Mouse (Mus musculus): ENCODE data around the gene Fcgbp. TPM values are rescaled to one million over a fixed set of nuclear protein-coding genes. Genes with fewer than 3 reads are reported as not detected.
A peak's percentile ranks its signal among the peaks of the same experiment; 100 is the strongest.

Fcgbp gene
- total and polyA plus RNA-seq, 2 experiments from 2014 or later: 0.91 to 1.7 TPM

- WGBS: 85% methylated on average over 6 of the region's 6 CpGs
- ATAC-seq: no peak
- Histone ChIP-seq H3K4me3 (ENCODE audit: low read length) (no peak overlapping the region), H3K9me3 (ENCODE audit: low read length) (no peaks in the 10 kb centered on the region), H3K9ac (replicated peaks; ENCODE audit: low read length) (no peak overlapping the region), H3K27me3 (ENCODE audit: insufficient read depth, low read length) (no peaks in the 10 kb centered on the region), H3K36me3 (ENCODE audit: insufficient read depth, low read length) (no peaks in the 10 kb centered on the region), H3K4me1 (ENCODE audit: insufficient read depth, low read length) (peaks cover 4% of the 10 kb centered on the region), H3K4me2 (ENCODE audit: low read depth, low read length) (no peak overlapping the region), H3K27ac (no peak overlapping the region)
- DNase-seq (ENCODE audit: low spot score): no peak
- TF ChIP-seq CTCF (IDR thresholded peaks at IDR 0.05; ENCODE audit: low read depth): no peak
Measured at GRCm38 (mm10) chr7:28165406-28165805, 94.4 kb downstream of the Fcgbp start.

GRCm38 (mm10) chr7:28168320-28169115 is 97.5 kb downstream of the Fcgbp start:
- peak overlapping the region; percentile 94 for H3K4me2 ChIP-seq (ENCODE audit: low read depth, low read length)
- H3K4me1 ChIP-seq (ENCODE audit: insufficient read depth, low read length): peaks cover 19% of the 10 kb centered on the region
- H3K27ac ChIP-seq: peak overlapping the region; percentile 78
- peak; percentile 88 for TF ChIP-seq CTCF (IDR thresholded peaks at IDR 0.05; ENCODE audit: low read depth)
- peak overlapping the region; percentile 69; the same call in 1 of the 2 replicates for H3K9ac ChIP-seq (replicated peaks; ENCODE audit: low read length)
- WGBS: 8% methylated on average over 9 of the region's 9 CpGs
- peak overlapping the region; percentile 82 for H3K4me3 ChIP-seq (ENCODE audit: low read length)
- DNase-seq (ENCODE audit: low spot score) (peak; percentile 88), ATAC-seq (peak; percentile 79)
- no peaks in the 10 kb centered on the region for H3K27me3 ChIP-seq (ENCODE audit: insufficient read depth, low read length)
- no peaks in the 10 kb centered on the region for H3K9me3 ChIP-seq (ENCODE audit: low read length)
- H3K36me3 ChIP-seq (ENCODE audit: insufficient read depth, low read length): no peaks in the 10 kb centered on the region

GRCm38 (mm10) chr7:28169489-28170422 is 98.7 kb downstream of the Fcgbp start, which contains the start of gene Fbl:
Gene Fbl (plus strand): TSS chr7:28169710.
- peak within 1 kb of the TSS; percentile 94 for H3K4me2 ChIP-seq (ENCODE audit: low read depth, low read length)
- DNase-seq (ENCODE audit: low spot score) (peak; percentile 98), ATAC-seq (peak; percentile 93)
- TF ChIP-seq CTCF (IDR thresholded peaks at IDR 0.05; ENCODE audit: low read depth): no peak
- peaks cover 19% of the 10 kb centered on the region for H3K4me1 ChIP-seq (ENCODE audit: insufficient read depth, low read length)
- under 1% methylated on average over 75 of the region's 80 CpGs for WGBS
- H3K9ac ChIP-seq (replicated peaks; ENCODE audit: low read length): peak within 1 kb of the TSS; percentile 69
- H3K27ac ChIP-seq: peak within 1 kb of the TSS; percentile 78
- H3K9me3 ChIP-seq (ENCODE audit: low read length): no peaks in the 10 kb centered on the region
- H3K36me3 ChIP-seq (ENCODE audit: insufficient read depth, low read length): no peaks in the 10 kb centered on the region
- no peaks in the 10 kb centered on the region for H3K27me3 ChIP-seq (ENCODE audit: insufficient read depth, low read length)
- peak within 1 kb of the TSS; percentile 82 for H3K4me3 ChIP-seq (ENCODE audit: low read length)

Other genes with a start within 250 kb of the Fcgbp start
- gene Zfp59, start 232.6 kb upstream of the Fcgbp start, total RNA-seq (2014; rRNA removed): 3.7 and 6.7 TPM in 2 replicates
- 4.1 and 5.1 TPM in 2 replicates for gene Zfp59, start 232.6 kb upstream of the Fcgbp start, polyA plus RNA-seq (2015; fragmentation: Nextera tagmentation; extraction: Ambion mirVana)
- 1.5 and 2.1 TPM in 2 replicates for gene Zfp607a, start 213.7 kb upstream of the Fcgbp start, total RNA-seq (2014; rRNA removed)
- gene Zfp607a, start 213.7 kb upstream of the Fcgbp start, polyA plus RNA-seq (2015; fragmentation: Nextera tagmentation; extraction: Ambion mirVana): 0.39 and 0.90 TPM in 2 replicates
- gene Zfp974, start 141.8 kb upstream of the Fcgbp start, total RNA-seq (2014; rRNA removed): 9.0 and 13.2 TPM in 2 replicates
- gene Zfp974, start 141.8 kb upstream of the Fcgbp start, polyA plus RNA-seq (2015; fragmentation: Nextera tagmentation; extraction: Ambion mirVana): 6.3 and 7.2 TPM in 2 replicates
- gene Zfp780b, start 92.1 kb upstream of the Fcgbp start, total RNA-seq (2014; rRNA removed): 16.6 and 18.0 TPM in 2 replicates
- 18.4 and 18.9 TPM in 2 replicates for gene Zfp780b, start 92.1 kb upstream of the Fcgbp start, polyA plus RNA-seq (2015; fragmentation: Nextera tagmentation; extraction: Ambion mirVana)
- gene Zfp850, start 57.1 kb upstream of the Fcgbp start, total RNA-seq (2014; rRNA removed): 4.4 and 5.1 TPM in 2 replicates
- gene Zfp850, start 57.1 kb upstream of the Fcgbp start, polyA plus RNA-seq (2015; fragmentation: Nextera tagmentation; extraction: Ambion mirVana): 3.2 and 3.4 TPM in 2 replicates
- gene Psmc4, start 21.1 kb upstream of the Fcgbp start, total RNA-seq (2014; rRNA removed): 162 and 169 TPM in 2 replicates
- 256 and 261 TPM in 2 replicates for gene Psmc4, start 21.1 kb upstream of the Fcgbp start, polyA plus RNA-seq (2015; fragmentation: Nextera tagmentation; extraction: Ambion mirVana)
- gene 9530053A07Rik, start 58.2 kb downstream of the Fcgbp start, total RNA-seq (2014; rRNA removed): 0.05 TPM in 1 of 2 replicates, not detected in the other
- gene 9530053A07Rik, start 58.2 kb downstream of the Fcgbp start, polyA plus RNA-seq (2015; fragmentation: Nextera tagmentation; extraction: Ambion mirVana): 0.16 and 0.19 TPM in 2 replicates
- gene Fbl, start 98.5 kb downstream of the Fcgbp start, total RNA-seq (2014; rRNA removed): 23.5 and 24.4 TPM in 2 replicates
- gene Fbl, start 98.5 kb downstream of the Fcgbp start, polyA plus RNA-seq (2015; fragmentation: Nextera tagmentation; extraction: Ambion mirVana): 70.7 and 73.7 TPM in 2 replicates
- gene Dyrk1b, start 108.2 kb downstream of the Fcgbp start, total RNA-seq (2014; rRNA removed): 36.7 and 43.6 TPM in 2 replicates
- gene Dyrk1b, start 108.2 kb downstream of the Fcgbp start, polyA plus RNA-seq (2015; fragmentation: Nextera tagmentation; extraction: Ambion mirVana): 7.8 and 8.4 TPM in 2 replicates
- gene Eid2, start 196.6 kb downstream of the Fcgbp start, total RNA-seq (2014; rRNA removed): 48.4 and 70.7 TPM in 2 replicates
- 21.0 and 22.3 TPM in 2 replicates for gene Eid2, start 196.6 kb downstream of the Fcgbp start, polyA plus RNA-seq (2015; fragmentation: Nextera tagmentation; extraction: Ambion mirVana)
- 34.6 and 38.2 TPM in 2 replicates for gene Eid2b, start 206.5 kb downstream of the Fcgbp start, total RNA-seq (2014; rRNA removed)
- 42.3 and 45.1 TPM in 2 replicates for gene Eid2b, start 206.5 kb downstream of the Fcgbp start, polyA plus RNA-seq (2015; fragmentation: Nextera tagmentation; extraction: Ambion mirVana)
- 2.1 and 3.6 TPM in 2 replicates for gene Selenov, start 219.9 kb downstream of the Fcgbp start, total RNA-seq (2014; rRNA removed)
- gene Selenov, start 219.9 kb downstream of the Fcgbp start, polyA plus RNA-seq (2015; fragmentation: Nextera tagmentation; extraction: Ambion mirVana): 5.1 and 7.1 TPM in 2 replicates
- gene Dll3, start 231.0 kb downstream of the Fcgbp start, total RNA-seq (2014; rRNA removed): 20.1 and 24.8 TPM in 2 replicates
- 17.0 and 20.2 TPM in 2 replicates for gene Dll3, start 231.0 kb downstream of the Fcgbp start, polyA plus RNA-seq (2015; fragmentation: Nextera tagmentation; extraction: Ambion mirVana)
- 71.6 and 82.9 TPM in 2 replicates for gene Timm50, start 240.8 kb downstream of the Fcgbp start, total RNA-seq (2014; rRNA removed)
- 125 and 131 TPM in 2 replicates for gene Timm50, start 240.8 kb downstream of the Fcgbp start, polyA plus RNA-seq (2015; fragmentation: Nextera tagmentation; extraction: Ambion mirVana)

Data from hindbrain, postnatal 0 days (tissue).